Mouse (Mus musculus) myocyte (in vitro differentiated cells): ENCODE results near the gene Tob1. TPM values are rescaled to one million over a fixed set of nuclear protein-coding genes. Genes with fewer than 3 reads are reported as not detected.

Experiments used
- H3K27me3 ChIP-seq: one replicate; pipeline ENCODE4 v1.6.1; 2011; ENCODE audit not compliant: control insufficient read depth, insufficient read depth, insufficient read length
- H3K36me3 ChIP-seq: one replicate; pipeline ENCODE4 v1.6.1; 2011; ENCODE audit not compliant: control insufficient read depth, insufficient read depth
- H3K4me2 ChIP-seq: one replicate; pipeline ENCODE4 v1.6.1; 2011; ENCODE audit warnings: low read depth, control low read depth
- H3K4me3 ChIP-seq: one replicate; pipeline ENCODE4 v1.5.1; 2011; ENCODE audit warnings: mild to moderate bottlenecking, control low read depth, moderate library complexity
- H3K79me2 ChIP-seq: one replicate; pipeline ENCODE4 v1.6.1; 2011; ENCODE audit not compliant: control insufficient read depth, insufficient read depth
- H3ac ChIP-seq: one replicate; pipeline ENCODE4 v1.6.1; 2011; ENCODE audit not compliant: control insufficient read depth, insufficient read length
- CEBPB ChIP-seq: IDR thresholded peaks from 2 replicates; pipeline ENCODE4 v1.6.1; 2011; ENCODE audit warnings: mild to moderate bottlenecking, moderate library complexity; ENCODE audit not compliant: poor library complexity, insufficient read depth, severe bottlenecking
- E2F4 ChIP-seq: IDR thresholded peaks from one replicate; pipeline ENCODE4 v1.6.1; 2011; ENCODE audit warnings: mild to moderate bottlenecking, control low read depth, moderate library complexity; ENCODE audit not compliant: insufficient read depth
- MAX ChIP-seq: IDR thresholded peaks from one replicate; pipeline ENCODE4 v1.6.1; 2011; ENCODE audit warnings: low read depth, mild to moderate bottlenecking, control low read depth
- MYOD1 ChIP-seq, 3 experiments: IDR thresholded peaks; one replicate each; pipeline ENCODE4 v1.6.1; 2011; ENCODE audit warnings: control low read depth in 2 of 3, low read depth in 2 of 3, mild to moderate bottlenecking in 2 of 3, moderate library complexity in 1 of 3; ENCODE audit not compliant: insufficient read length in 2 of 3, control insufficient read depth in 1 of 3
- MYOG ChIP-seq, 3 experiments: IDR thresholded peaks; one replicate each; pipeline ENCODE4 v1.6.1; 2011; ENCODE audit warnings: control low read depth in 2 of 3, low read depth in 2 of 3, mild to moderate bottlenecking in 2 of 3; ENCODE audit not compliant: insufficient read length in 2 of 3, control insufficient read depth in 1 of 3, insufficient read depth in 1 of 3
- POLR2A ChIP-seq: IDR thresholded peaks from one replicate; pipeline ENCODE4 v1.6.1; 2011; ENCODE audit warnings: low read depth, mild to moderate bottlenecking, control low read depth, moderate library complexity; ENCODE audit not compliant: insufficient read length
- POLR2AphosphoS2 ChIP-seq: IDR thresholded peaks from one replicate; pipeline ENCODE4 v1.6.1; 2011; ENCODE audit warnings: low read depth, control low read depth; ENCODE audit not compliant: insufficient read length
- REST ChIP-seq: IDR thresholded peaks from one replicate; pipeline ENCODE4 v1.6.1; 2011; ENCODE audit warnings: mild to moderate bottlenecking, control low read depth, moderate library complexity; ENCODE audit not compliant: insufficient read depth, insufficient read length
- SRF ChIP-seq: IDR thresholded peaks from one replicate; pipeline ENCODE4 v1.6.1; 2011; ENCODE audit warnings: low read depth; ENCODE audit not compliant: control insufficient read depth, insufficient read length
- TCF12 ChIP-seq: IDR thresholded peaks from one replicate; pipeline ENCODE4 v1.6.1; 2011; ENCODE audit warnings: mild to moderate bottlenecking, control low read depth; ENCODE audit not compliant: poor library complexity, insufficient read depth, severe bottlenecking
- TCF3 ChIP-seq: IDR thresholded peaks from one replicate; pipeline ENCODE4 v1.6.1; 2011; ENCODE audit warnings: low read depth, control low read depth; ENCODE audit not compliant: insufficient read length
- USF1 ChIP-seq: IDR thresholded peaks from one replicate; pipeline ENCODE4 v1.6.1; 2011; ENCODE audit warnings: low read depth, mild to moderate bottlenecking, control low read depth, moderate library complexity
- polyA plus RNA-seq: library from polyadenylated mRNA; unstranded; fragments of >200 nt; fragmentation: generic; extraction: Trizol; gene quantifications from one replicate; pipeline ENCODE4 v1.2.1, GENCODE M21; 2012; ENCODE audit warnings: missing spikeins

Gene Tob1
- polyA plus RNA-seq, 1 experiment = 32.8 TPM

DNA sequence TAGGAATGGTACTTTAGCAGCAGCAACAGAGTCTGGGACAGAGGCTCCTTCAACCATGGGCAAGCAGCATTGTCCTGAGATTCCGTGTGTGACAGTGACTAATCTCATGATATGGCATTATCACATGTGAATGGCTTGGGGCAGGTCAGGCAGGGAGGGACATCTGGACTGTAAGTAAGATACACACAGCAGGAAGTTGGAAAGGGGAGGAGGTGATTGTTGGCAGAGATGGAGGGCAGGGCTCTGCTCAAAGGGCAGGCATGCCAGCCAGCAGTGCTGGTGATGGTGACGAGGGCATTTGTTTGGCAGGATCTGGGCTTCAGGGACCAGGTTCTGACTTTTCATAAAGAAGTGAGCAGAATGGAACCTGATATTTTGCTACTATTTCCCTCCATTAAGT, 18.1 kb upstream of the Tob1 start:
- H3K4me2 ChIP-seq = no peak overlapping the region
- H3K79me2 ChIP-seq = no peaks in the 10 kb centered on the region
- H3K36me3 ChIP-seq = no peaks in the 10 kb centered on the region
- H3K4me3 ChIP-seq = no peak overlapping the region
- TF ChIP-seq E2F4 (no peak), TCF3 (no peak), MYOG (IDR thresholded peaks at IDR 0.05; ENCODE audit: control insufficient read depth in 1 of 3, insufficient read depth in 1 of 3, insufficient read length in 2 of 3, low read depth in 2 of 3) (no peak), TCF12 (no peak), SRF (no peak), MAX (no peak), REST (no peak), CEBPB (no peak), POLR2A (no peak), POLR2AphosphoS2 (no peak), MYOD1 (IDR thresholded peaks at IDR 0.05; ENCODE audit: control insufficient read depth in 1 of 3, insufficient read length in 2 of 3, low read depth in 2 of 3) (no peak), USF1 (no peak)
- H3ac ChIP-seq = no peak overlapping the region
- no peaks in the 10 kb centered on the region for H3K27me3 ChIP-seq

DNA sequence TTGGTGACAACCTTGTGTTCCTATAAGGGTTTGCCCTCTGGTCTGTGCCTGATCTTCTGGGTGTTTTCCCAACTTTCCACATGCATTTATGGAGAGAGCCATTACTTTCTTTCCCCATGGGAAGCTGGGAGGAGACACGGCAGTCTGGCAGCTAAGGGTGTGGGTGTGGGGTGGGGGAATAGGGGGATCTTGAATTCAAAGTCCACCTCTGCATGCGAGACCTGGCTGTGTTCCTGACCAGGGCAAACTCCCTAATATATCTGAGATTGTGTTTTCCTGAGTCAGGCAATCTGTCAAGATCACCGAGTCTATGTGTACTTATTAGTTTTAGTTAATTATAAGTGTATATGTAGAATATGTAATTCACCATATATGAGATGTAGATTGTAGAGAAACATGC, 14.9 kb upstream of the Tob1 start:
- H3ac ChIP-seq = no peak overlapping the region
- H3K36me3 ChIP-seq = no peaks in the 10 kb centered on the region
- no peak overlapping the region for H3K4me3 ChIP-seq
- H3K4me2 ChIP-seq = no peak overlapping the region
- H3K27me3 ChIP-seq = no peaks in the 10 kb centered on the region
- no peaks in the 10 kb centered on the region for H3K79me2 ChIP-seq
- TF ChIP-seq USF1 (no peak), E2F4 (no peak), MAX (no peak), REST (no peak), MYOD1 (IDR thresholded peaks at IDR 0.05; ENCODE audit: control insufficient read depth in 1 of 3, insufficient read length in 2 of 3, low read depth in 2 of 3) (no peak), MYOG (IDR thresholded peaks at IDR 0.05; ENCODE audit: control insufficient read depth in 1 of 3, insufficient read depth in 1 of 3, insufficient read length in 2 of 3, low read depth in 2 of 3) (no peak), TCF12 (no peak), SRF (no peak), POLR2AphosphoS2 (no peak), CEBPB (no peak), TCF3 (no peak), POLR2A (no peak)

DNA sequence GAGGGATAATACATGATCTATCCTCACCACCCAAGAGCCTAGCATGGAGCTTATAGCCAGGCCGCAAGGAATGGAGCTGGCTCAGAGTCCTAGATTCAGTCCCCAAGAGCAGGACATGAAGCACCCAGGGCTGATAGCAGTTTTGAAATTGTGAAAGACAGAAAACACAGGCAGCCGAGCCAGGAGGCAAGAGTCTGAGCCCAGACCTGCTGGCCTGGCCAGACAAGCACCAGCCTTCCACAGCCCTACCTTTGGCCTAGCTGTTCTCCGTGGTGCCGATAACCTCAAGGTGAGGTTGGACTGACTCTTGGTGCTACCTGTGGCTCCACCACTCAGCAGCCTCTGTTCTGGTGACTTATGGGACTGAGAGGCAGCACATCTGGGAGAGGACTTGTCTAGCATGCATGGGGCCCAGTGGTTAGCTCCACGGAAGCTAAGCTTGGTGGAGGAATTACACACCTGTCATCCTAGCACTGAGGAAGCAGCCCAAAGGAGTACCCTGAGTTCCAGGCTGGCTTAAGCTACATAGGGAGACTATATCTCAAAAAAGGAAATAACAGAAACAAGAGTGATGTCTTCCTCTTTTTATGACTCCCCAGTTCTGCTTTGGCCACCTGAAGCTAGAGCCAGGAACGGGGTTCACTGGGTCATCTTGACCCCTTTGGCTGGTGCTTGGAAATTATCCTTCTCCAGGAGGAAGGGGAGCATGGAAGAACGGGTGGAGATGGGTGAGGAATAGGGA, 12.7 kb upstream of the Tob1 start:
- no peak overlapping the region for H3K4me3 ChIP-seq
- no peaks in the 10 kb centered on the region for H3K27me3 ChIP-seq
- no peaks in the 10 kb centered on the region for H3K79me2 ChIP-seq
- no peak overlapping the region for H3ac ChIP-seq
- no peak overlapping the region for H3K4me2 ChIP-seq
- TF ChIP-seq TCF12 = no peak
- no peak for TF ChIP-seq CEBPB
- TF ChIP-seq TCF3 = no peak
- TF ChIP-seq POLR2A = no peak
- TF ChIP-seq MYOG (IDR thresholded peaks at IDR 0.05; ENCODE audit: control insufficient read depth in 1 of 3, insufficient read depth in 1 of 3, insufficient read length in 2 of 3, low read depth in 2 of 3) = no peak
- TF ChIP-seq USF1 = no peak
- TF ChIP-seq SRF = no peak
- no peak for TF ChIP-seq MYOD1 (IDR thresholded peaks at IDR 0.05; ENCODE audit: control insufficient read depth in 1 of 3, insufficient read length in 2 of 3, low read depth in 2 of 3)
- no peak for TF ChIP-seq MAX
- no peak for TF ChIP-seq POLR2AphosphoS2
- no peak for TF ChIP-seq E2F4
- TF ChIP-seq REST = no peak
- no peaks in the 10 kb centered on the region for H3K36me3 ChIP-seq

DNA sequence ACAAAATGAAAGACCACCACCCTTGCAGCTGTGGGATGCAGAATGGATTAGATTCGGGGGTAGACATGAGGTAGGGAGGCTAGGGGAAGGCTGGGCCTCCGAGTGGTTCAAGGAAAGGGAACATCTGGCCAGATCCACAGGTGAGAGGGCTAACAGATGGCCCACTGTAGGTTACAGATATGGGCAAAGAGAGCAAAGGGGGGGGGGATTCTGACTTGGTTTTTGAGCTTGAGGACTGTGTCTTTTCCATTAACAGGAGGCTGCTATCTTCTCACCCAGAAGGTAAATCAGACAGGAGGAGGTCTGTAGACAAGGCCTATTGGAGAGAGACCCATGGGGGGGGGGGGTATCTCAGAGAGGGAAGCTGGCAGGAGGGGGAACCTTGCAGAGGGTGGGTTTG, 11.5 kb upstream of the Tob1 start:
- no peak overlapping the region for H3ac ChIP-seq
- no peak overlapping the region for H3K4me3 ChIP-seq
- no peak for TF ChIP-seq USF1
- TF ChIP-seq E2F4 = no peak
- TF ChIP-seq REST = no peak
- no peak for TF ChIP-seq MYOG (IDR thresholded peaks at IDR 0.05; ENCODE audit: control insufficient read depth in 1 of 3, insufficient read depth in 1 of 3, insufficient read length in 2 of 3, low read depth in 2 of 3)
- no peak for TF ChIP-seq MYOD1 (IDR thresholded peaks at IDR 0.05; ENCODE audit: control insufficient read depth in 1 of 3, insufficient read length in 2 of 3, low read depth in 2 of 3)
- TF ChIP-seq POLR2A = no peak
- no peak for TF ChIP-seq TCF12
- TF ChIP-seq SRF = no peak
- no peak for TF ChIP-seq POLR2AphosphoS2
- TF ChIP-seq CEBPB = no peak
- H3K4me2 ChIP-seq = no peak overlapping the region
- no peaks in the 10 kb centered on the region for H3K27me3 ChIP-seq
- no peaks in the 10 kb centered on the region for H3K79me2 ChIP-seq
- H3K36me3 ChIP-seq = no peaks in the 10 kb centered on the region
